Mouse (Mus musculus) spleen, adult 2 months (tissue): ENCODE data around the gene Actn1. TPM values are rescaled to one million over a fixed set of nuclear protein-coding genes. Genes with fewer than 3 reads are reported as not detected.
A peak's percentile ranks its signal among the peaks of the same experiment; 100 is the strongest.

Source experiments
- DNase-seq, 2 experiments: peaks; one replicate each; pipeline versions ENCODE4 v3.0.0 to v3.0.0-alpha.2; 2012 to 2021; ENCODE audit warnings: low spot score in 2 of 2, low read depth in 1 of 2
- H3K27ac ChIP-seq: fragments of 200-500 bp; 2 replicates; pipeline ENCODE4 v1.5.1; 2012; ENCODE audit warnings: low read length, inconsistent platforms; ENCODE audit not compliant: insufficient read depth
- H3K27me3 ChIP-seq: fragments of 200-500 bp; 2 replicates; pipeline ENCODE4 v1.6.1; 2012; ENCODE audit warnings: mild to moderate bottlenecking, moderate library complexity, low read length, inconsistent platforms; ENCODE audit not compliant: control insufficient read depth, insufficient read depth
- H3K36me3 ChIP-seq: fragments of 200-500 bp; 2 replicates; pipeline ENCODE4 v1.6.1; 2012; ENCODE audit warnings: mild to moderate bottlenecking, low read length, inconsistent platforms; ENCODE audit not compliant: control insufficient read depth, insufficient read depth
- H3K4me1 ChIP-seq: fragments of 200-500 bp; 2 replicates; pipeline ENCODE4 v1.6.1; 2011; ENCODE audit warnings: inconsistent platforms; ENCODE audit not compliant: control insufficient read depth, insufficient read depth, insufficient read length
- H3K4me3 ChIP-seq: fragments of 200-500 bp; 2 replicates; pipeline ENCODE4 v1.5.1; 2011; ENCODE audit warnings: mild to moderate bottlenecking, inconsistent platforms; ENCODE audit not compliant: insufficient read depth, insufficient read length; ENCODE audit errors: extremely low read depth
- CTCF ChIP-seq: fragments of 200-500 bp; IDR thresholded peaks from 2 replicates; pipeline ENCODE4 v1.5.1; 2011; ENCODE audit warnings: mild to moderate bottlenecking, inconsistent platforms; ENCODE audit not compliant: insufficient read depth, insufficient read length, insufficient replicate concordance; ENCODE audit errors: extremely low read depth
- POLR2A ChIP-seq: fragments of 200-500 bp; IDR thresholded peaks from 2 replicates; pipeline ENCODE4 v1.6.1; 2011; ENCODE audit warnings: low read depth, low read length, inconsistent platforms
- WGBS: fragments of 180-500 bp; shearing (Covaris S2); methylation state at CpG from one replicate; pipeline ENCODE4 v1.1.7; 2018; 5-methylcytosine and 5-hydroxymethylcytosine counted together
- polyA plus RNA-seq: library from polyadenylated mRNA; depleted of rRNA; stranded (reverse); fragments of >200 nt; gene quantifications from 2 replicates; pipeline ENCODE4 v1.2.3, GENCODE M21; 2012

Gene Actn1
- polyA plus RNA-seq, 1 experiment: 84.7 TPM

DNA sequence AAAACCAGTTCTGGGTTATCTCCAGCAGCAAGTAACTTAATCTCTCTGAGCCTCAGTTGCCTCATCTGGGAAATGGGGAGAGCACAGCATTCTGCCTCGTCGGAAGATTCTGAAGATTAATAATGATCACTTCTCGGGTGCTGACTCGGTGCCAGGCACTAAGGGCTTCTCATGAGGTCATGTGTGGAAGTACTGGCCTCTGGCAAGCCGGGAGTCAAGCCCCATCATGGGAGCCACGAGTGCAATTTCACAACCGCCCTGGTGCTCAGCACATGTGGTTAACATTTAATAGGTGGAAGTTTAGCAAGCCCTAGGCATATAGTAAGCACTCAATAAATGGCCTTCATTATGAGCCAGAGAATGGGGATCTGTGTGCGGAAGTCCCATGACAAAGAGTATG, 125.0 kb downstream of the Actn1 start:
- WGBS: 87% methylated on average over 8 of the region's 8 CpGs
- H3K4me1 ChIP-seq: peaks cover 4% of the 10 kb centered on the region; the same call in 1 of the 2 replicates
- no peak overlapping the region for H3K27ac ChIP-seq
- no peak for DNase-seq
- TF ChIP-seq POLR2A: no peak
- no peak for TF ChIP-seq CTCF
- H3K4me3 ChIP-seq: no peak overlapping the region
- no peaks in the 10 kb centered on the region for H3K27me3 ChIP-seq
- no peaks in the 10 kb centered on the region for H3K36me3 ChIP-seq

DNA sequence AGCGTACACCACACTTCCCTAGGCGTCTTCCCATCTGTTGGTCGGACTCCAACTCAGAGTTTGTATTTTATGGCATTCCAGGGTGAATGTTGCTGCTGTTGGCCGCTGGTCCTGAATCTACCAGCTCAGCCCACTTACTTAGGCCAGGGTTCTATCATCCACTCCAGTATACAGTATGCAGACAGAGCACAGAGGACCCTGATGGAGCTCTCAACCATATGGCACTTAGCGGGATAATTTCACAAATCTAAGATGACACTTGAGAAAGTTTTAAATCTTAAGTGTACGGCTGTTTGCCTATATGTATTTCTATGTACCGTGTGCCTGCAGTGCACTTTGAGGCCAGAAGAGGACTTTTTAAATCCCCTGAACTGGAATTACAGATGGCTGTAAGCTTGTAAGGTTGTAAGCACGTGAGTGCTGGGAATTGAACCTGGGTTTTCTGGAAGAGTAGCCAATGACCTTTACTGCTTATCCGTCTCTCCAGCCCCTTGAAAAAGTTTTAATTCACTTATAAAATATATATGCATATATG, 127.1 kb downstream of the Actn1 start:
- WGBS: 52% methylated on average over 9 of the region's 9 CpGs
- peak overlapping the region; percentile 80; the same call in 1 of the 2 replicates for H3K4me3 ChIP-seq
- TF ChIP-seq CTCF (no peak), POLR2A (no peak)
- no peaks in the 10 kb centered on the region for H3K27me3 ChIP-seq
- no peaks in the 10 kb centered on the region for H3K36me3 ChIP-seq
- peak overlapping the region; percentile 99; the same call in 1 of the 2 replicates for H3K27ac ChIP-seq
- DNase-seq: no peak
- H3K4me1 ChIP-seq: peaks cover 17% of the 10 kb centered on the region; the same call in 1 of the 2 replicates

DNA sequence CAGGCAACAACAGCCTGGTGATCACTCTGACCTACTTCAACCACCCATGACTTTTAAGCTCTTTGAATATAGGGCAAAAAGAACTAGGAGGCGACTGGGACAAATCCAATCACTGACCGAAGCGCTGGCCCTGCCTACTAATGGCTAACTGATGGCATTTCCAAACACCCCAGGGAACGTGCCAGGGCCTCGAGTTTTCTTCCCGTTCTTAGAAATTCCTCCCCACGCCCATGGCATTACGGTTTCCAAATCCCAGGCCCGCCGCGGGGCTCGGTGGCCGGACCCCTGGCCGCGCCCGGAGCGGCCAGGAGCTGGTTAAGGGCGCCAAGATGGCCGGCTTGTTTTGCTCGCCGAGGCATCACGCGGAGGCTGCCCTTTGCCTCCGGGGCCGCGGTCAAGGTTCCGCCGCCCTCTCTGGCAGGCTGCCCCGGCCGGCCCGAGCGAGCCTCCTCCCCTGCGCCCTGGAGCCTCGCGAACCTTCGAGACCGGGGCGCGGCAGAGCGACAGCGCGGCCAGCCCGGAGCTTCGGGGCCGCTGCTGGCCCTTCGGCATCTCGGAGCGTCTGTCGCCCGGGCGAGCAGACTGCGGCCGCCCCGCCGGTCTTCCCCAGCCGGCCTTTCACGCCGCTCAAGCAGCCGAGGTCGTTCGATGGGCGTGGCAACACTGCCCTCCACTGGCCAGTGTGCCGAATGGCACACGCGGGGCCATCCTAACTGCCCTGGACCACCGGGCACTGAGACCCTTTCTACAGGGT, 127.7 kb downstream of the Actn1 start:
- TF ChIP-seq POLR2A (peak; percentile 71), CTCF (peak; percentile 96)
- peak overlapping the region; percentile 80 for H3K4me3 ChIP-seq
- peak in 1 of 2 experiments; percentile 75 for DNase-seq
- H3K36me3 ChIP-seq: no peaks in the 10 kb centered on the region; the same call in 1 of the 2 replicates
- 1% methylated on average over 65 of the region's 66 CpGs for WGBS
- H3K4me1 ChIP-seq: peaks cover 21% of the 10 kb centered on the region; the same call in 1 of the 2 replicates
- no peaks in the 10 kb centered on the region for H3K27me3 ChIP-seq
- peak overlapping the region; percentile 99 for H3K27ac ChIP-seq

DNA sequence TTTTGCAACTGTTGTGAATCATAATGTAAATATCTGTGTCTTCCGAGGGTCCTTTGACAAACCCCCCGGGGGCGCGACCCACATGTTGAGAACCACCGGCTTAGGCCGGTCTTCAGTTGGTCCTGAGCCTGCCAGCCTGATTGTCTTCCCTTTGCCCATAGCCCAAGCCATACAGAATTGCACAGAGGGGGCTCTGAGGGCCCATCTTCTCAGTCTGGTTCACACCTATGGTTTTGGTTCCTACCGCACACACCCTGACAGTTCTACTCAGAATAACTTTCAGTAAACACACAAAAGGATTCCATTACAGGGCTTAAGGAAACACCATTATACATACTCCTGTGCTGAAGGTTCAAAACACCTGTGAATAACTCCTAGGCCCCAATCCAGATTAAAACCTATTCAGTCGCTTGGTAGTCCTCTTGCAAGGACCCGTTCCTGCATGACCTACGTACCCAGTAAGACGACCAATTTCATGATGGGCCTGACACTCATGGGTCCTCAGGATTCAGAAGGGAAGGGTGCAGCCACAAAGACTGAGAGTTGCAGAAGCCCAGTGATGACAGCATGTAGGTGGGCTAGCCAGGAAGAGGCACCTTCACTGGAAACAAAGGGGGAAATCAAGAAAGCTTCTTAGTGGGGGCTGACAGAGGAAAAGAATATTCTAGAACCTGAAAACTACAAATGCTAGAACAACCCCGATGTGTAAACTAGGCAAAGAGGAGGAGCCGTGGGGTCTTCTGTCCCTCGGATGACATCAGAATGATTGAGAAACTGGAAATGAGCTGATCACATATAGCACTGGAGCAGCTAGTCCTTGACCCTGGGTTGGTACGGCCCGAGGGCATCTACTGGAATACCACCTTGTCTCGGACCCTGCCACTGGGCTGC, 128.6 kb downstream of the Actn1 start:
- Histone ChIP-seq H3K4me1 (peaks cover 23% of the 10 kb centered on the region; the same call in 1 of the 2 replicates), H3K27ac (peak overlapping the region; percentile 99), H3K36me3 (peaks cover 2% of the 10 kb centered on the region; the same call in 1 of the 2 replicates), H3K4me3 (peak overlapping the region; percentile 80), H3K27me3 (no peaks in the 10 kb centered on the region)
- TF ChIP-seq POLR2A: no peak
- WGBS: 47% methylated on average over 17 of the region's 17 CpGs
- DNase-seq: no peak

DNA sequence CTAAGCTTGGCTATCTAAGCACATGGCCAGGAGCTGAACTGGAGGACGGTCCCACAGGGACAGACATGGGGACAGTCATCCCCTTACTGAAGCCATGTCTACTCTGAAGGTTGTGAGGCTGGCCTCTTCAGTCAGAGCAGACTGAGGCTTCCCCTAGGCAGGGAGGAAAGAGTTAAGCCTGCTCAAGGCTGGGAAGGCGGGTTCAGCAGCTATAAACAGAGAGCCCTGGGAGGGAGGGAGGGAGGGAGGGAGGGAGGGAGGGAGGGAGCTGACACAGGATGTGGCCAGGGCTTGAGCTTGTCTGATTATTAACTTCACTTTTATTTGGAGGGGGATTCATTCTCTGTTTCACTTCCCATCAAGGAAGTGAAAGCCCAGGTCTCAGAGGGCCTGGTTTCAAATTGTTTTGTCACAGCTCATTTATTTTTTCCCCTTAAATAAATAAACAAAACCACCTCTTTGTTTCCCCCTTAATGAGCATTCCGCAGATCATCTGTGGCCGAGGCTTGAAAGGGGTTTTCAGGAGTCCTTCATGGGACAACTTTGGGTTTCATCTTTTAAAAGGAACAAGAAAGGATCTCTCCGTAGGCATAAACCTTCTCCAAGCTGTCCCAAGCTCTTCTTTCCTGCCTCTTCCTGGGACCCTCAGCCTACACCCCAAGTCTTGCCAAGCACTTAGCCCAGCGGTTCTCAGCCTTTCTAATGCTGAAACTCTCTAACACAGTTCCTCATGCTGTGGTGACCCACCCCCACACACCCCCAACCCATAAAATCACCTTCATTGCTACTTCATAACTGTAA, 129.4 kb downstream of the Actn1 start:
- peaks cover 2% of the 10 kb centered on the region; the same call in 1 of the 2 replicates for H3K36me3 ChIP-seq
- H3K27me3 ChIP-seq: no peaks in the 10 kb centered on the region
- peak; percentile 56 to 73 for DNase-seq
- 10% methylated on average over 5 of the region's 6 CpGs for WGBS
- peak overlapping the region; percentile 99 for H3K27ac ChIP-seq
- no peak for TF ChIP-seq CTCF
- TF ChIP-seq POLR2A: no peak
- peak overlapping the region; percentile 51; the same call in 1 of the 2 replicates for H3K4me3 ChIP-seq
- peaks cover 26% of the 10 kb centered on the region; the same call in 1 of the 2 replicates for H3K4me1 ChIP-seq

DNA sequence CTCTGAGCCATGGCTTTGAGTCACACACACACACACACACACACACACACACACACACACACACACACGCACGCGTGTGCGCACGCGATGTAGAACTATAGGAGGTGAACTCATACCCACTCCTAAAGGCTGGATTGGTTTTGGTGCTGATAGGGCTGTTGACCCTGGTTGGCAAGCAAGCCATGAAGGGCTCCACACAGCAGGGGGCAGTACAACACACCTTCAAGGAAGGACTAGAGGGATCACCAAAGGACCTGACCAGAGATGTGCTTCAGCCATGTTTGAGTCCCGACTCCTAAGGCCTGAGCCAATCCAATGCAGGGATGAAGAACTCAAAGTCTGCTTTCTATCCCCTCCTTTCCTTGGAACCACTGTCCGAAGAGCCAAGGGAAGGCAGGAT, 130.6 kb downstream of the Actn1 start:
- no peak for TF ChIP-seq POLR2A
- TF ChIP-seq CTCF: peak; percentile 3; the same call in 1 of the 2 replicates
- Histone ChIP-seq H3K4me3 (no peak overlapping the region), H3K36me3 (peaks cover 2% of the 10 kb centered on the region; the same call in 1 of the 2 replicates), H3K27ac (peak overlapping the region; percentile 88), H3K4me1 (peaks cover 36% of the 10 kb centered on the region; the same call in 1 of the 2 replicates), H3K27me3 (no peaks in the 10 kb centered on the region)
- 90% methylated on average over 8 of the region's 8 CpGs for WGBS
- DNase-seq: peak in 1 of 2 experiments; percentile 66
